In genomic region chrX:134614306-134614705, GRCm38 (mm10) we compare ENCODE assay signal across 10 mouse cellular contexts. TPM values are rescaled to one million over a fixed set of nuclear protein-coding genes. Genes with fewer than 3 reads are reported as not detected.
A peak's percentile ranks its signal among the peaks of the same experiment; 100 is the strongest.
DNase-seq lines count a peak whose midpoint lies in the region; ATAC-seq and TF ChIP-seq lines count a peak whose summit lies in the region.
"Had no signal": no experiment of that assay in that cellular context is flagged by ENCODE, and none has a peak within 500 bp of the region (broad histone marks: within the 10 kb centered on the region; RNA-seq: fewer than 3 reads in every experiment).

No protein-coding gene starts in this region.

- H3K9me3 ChIP-seq in intestine, postnatal 0 days (ENCODE audit: control insufficient read depth), result no peaks in the 10 kb centered on the region
- no peaks in the 10 kb centered on the region for H3K9me3 ChIP-seq in intestine, embryonic 16.5 days (ENCODE audit: control insufficient read depth, low read length)
- H3K9me3 ChIP-seq in liver, embryonic 13.5 days (replicated peaks), result no peaks in the 10 kb centered on the region
- no peaks in the 10 kb centered on the region for H3K9me3 ChIP-seq in midbrain, embryonic 16.5 days (replicated peaks; ENCODE audit: control insufficient read depth, low read length, poor library complexity, severe bottlenecking)
- H3K9me3 ChIP-seq: heart, embryonic 15.5 days; limb, embryonic 15.5 days had no signal

- no peak overlapping the region for H3K9ac ChIP-seq in intestine, postnatal 0 days (ENCODE audit: low read depth, low read length)
- H3K9ac ChIP-seq in intestine, embryonic 16.5 days (ENCODE audit: low read depth, low read length), result no peak overlapping the region
- H3K9ac ChIP-seq in liver, embryonic 13.5 days, result no peak overlapping the region
- no peak overlapping the region for H3K9ac ChIP-seq in midbrain, embryonic 16.5 days (ENCODE audit: low read depth, low read length)
- H3K9ac ChIP-seq: heart, embryonic 15.5 days; limb, embryonic 15.5 days had no signal

- no peak overlapping the region for H3K27ac ChIP-seq in intestine, postnatal 0 days (ENCODE audit: low read depth, low read length)
- no peak overlapping the region for H3K27ac ChIP-seq in intestine, embryonic 16.5 days (ENCODE audit: low read length)
- no peak overlapping the region for H3K27ac ChIP-seq in liver, embryonic 13.5 days
- H3K27ac ChIP-seq in midbrain, embryonic 16.5 days (ENCODE audit: low read length), result no peak overlapping the region
- H3K27ac ChIP-seq: heart, embryonic 15.5 days; limb, embryonic 15.5 days had no signal

- peak; percentile 53 for TF ChIP-seq CTCF in intestine, postnatal 0 days (IDR thresholded peaks at IDR 0.05; ENCODE audit: low read depth)

- no peaks in the 10 kb centered on the region for H3K36me3 ChIP-seq in intestine, postnatal 0 days (ENCODE audit: control insufficient read depth, insufficient read depth)
- H3K36me3 ChIP-seq in intestine, embryonic 16.5 days (ENCODE audit: control insufficient read depth, insufficient read depth, low read length), result no peaks in the 10 kb centered on the region
- no peaks in the 10 kb centered on the region for H3K36me3 ChIP-seq in liver, embryonic 13.5 days
- H3K36me3 ChIP-seq in midbrain, embryonic 16.5 days (ENCODE audit: control insufficient read depth, insufficient read depth, low read length), result no peaks in the 10 kb centered on the region
- H3K36me3 ChIP-seq: heart, embryonic 15.5 days; limb, embryonic 15.5 days had no signal

- H3K27me3 ChIP-seq in intestine, postnatal 0 days (replicated peaks; ENCODE audit: control insufficient read depth, insufficient read depth, low read length), result no peaks in the 10 kb centered on the region
- H3K27me3 ChIP-seq in intestine, embryonic 16.5 days (replicated peaks; ENCODE audit: control insufficient read depth, insufficient read depth, low read length), result 0 out of 2 replicates have a peak, but pooled peaks cover 2% of the 10 kb centered on the region
- no peaks in the 10 kb centered on the region for H3K27me3 ChIP-seq in liver, embryonic 13.5 days
- H3K27me3 ChIP-seq in midbrain, embryonic 16.5 days (ENCODE audit: control insufficient read depth, insufficient read depth, low read depth, low read length), result no peaks in the 10 kb centered on the region
- H3K27me3 ChIP-seq: heart, embryonic 15.5 days; limb, embryonic 15.5 days had no signal

- intact Hi-C loops in gastrocnemius, postnatal 14 days (cut with DNase I; ENCODE audit: low total_unique reads), result no loop called here

- ATAC-seq in intestine, postnatal 0 days, result no peak
- ATAC-seq in intestine, embryonic 16.5 days, result no peak
- ATAC-seq in liver, embryonic 13.5 days (ENCODE audit: low read depth), result no peak
- no peak for ATAC-seq in midbrain, embryonic 16.5 days

- H3K4me1 ChIP-seq in intestine, postnatal 0 days (replicated peaks; ENCODE audit: control insufficient read depth, insufficient read depth, low read length), result no peaks in the 10 kb centered on the region
- H3K4me1 ChIP-seq in intestine, embryonic 16.5 days (ENCODE audit: control insufficient read depth, insufficient read depth, low read length), result no peaks in the 10 kb centered on the region
- peaks cover 26% of the 10 kb centered on the region for H3K4me1 ChIP-seq in liver, embryonic 13.5 days (replicated peaks)
- no peaks in the 10 kb centered on the region; the same call in 1 of the 2 replicates for H3K4me1 ChIP-seq in midbrain, embryonic 16.5 days (ENCODE audit: control insufficient read depth, insufficient read depth, low read length)
- H3K4me1 ChIP-seq: heart, embryonic 15.5 days had no signal

- WGBS in intestine, postnatal 0 days, result 72% methylated on average over 2 of the region's 2 CpGs
- WGBS in intestine, embryonic 16.5 days, result 70% methylated on average over 2 of the region's 2 CpGs
- WGBS in liver, embryonic 13.5 days (ENCODE audit: insufficient replicate concordance), result 32% methylated on average over 2 of the region's 2 CpGs
- WGBS in midbrain, embryonic 16.5 days, result 59% methylated on average over 2 of the region's 2 CpGs

- no peak overlapping the region for H3K4me2 ChIP-seq in intestine, postnatal 0 days (replicated peaks; ENCODE audit: low read depth)
- H3K4me2 ChIP-seq in intestine, embryonic 16.5 days (ENCODE audit: low read depth, low read length), result no peak overlapping the region
- H3K4me2 ChIP-seq in liver, embryonic 13.5 days, result no peak overlapping the region
- no peak overlapping the region for H3K4me2 ChIP-seq in midbrain, embryonic 16.5 days (ENCODE audit: low read length)
- H3K4me2 ChIP-seq: heart, embryonic 15.5 days; limb, embryonic 15.5 days had no signal

- no peak overlapping the region for H3K4me3 ChIP-seq in intestine, postnatal 0 days (ENCODE audit: low read depth, low read length)
- no peak overlapping the region for H3K4me3 ChIP-seq in intestine, embryonic 16.5 days (ENCODE audit: low read length)
- no peak overlapping the region for H3K4me3 ChIP-seq in liver, embryonic 13.5 days (replicated peaks)
- H3K4me3 ChIP-seq in midbrain, embryonic 16.5 days (ENCODE audit: low read depth, low read length), result no peak overlapping the region
- H3K4me3 ChIP-seq: heart, embryonic 15.5 days; limb, embryonic 15.5 days had no signal

- DNase-seq in thymus, postnatal 14 days, result peak; percentile 32
- no peak for DNase-seq in thymus, adult 18-20 months
- peak; percentile 8 for DNase-seq in liver, embryonic 13.5 days
- no peak for DNase-seq in frontal cortex, postnatal 14 days (ENCODE audit: low spot score in 2 of 2)
- no peak for DNase-seq in gastrocnemius, postnatal 14 days

RNA-seq across cellular contexts. Expression of gene Hnrnph2, which starts 13.3 kb away (rescaled TPM):
- 81.7 and 88.7 TPM in 2 replicates for polyA plus RNA-seq in intestine, postnatal 0 days (2015; fragmentation: Nextera tagmentation; extraction: Ambion mirVana)
- 128 and 130 TPM in 2 replicates for polyA plus RNA-seq in intestine, embryonic 16.5 days (2015; fragmentation: Nextera tagmentation; extraction: Ambion mirVana)
- polyA plus RNA-seq in liver, embryonic 13.5 days (2015; fragmentation: Nextera tagmentation; extraction: Ambion mirVana), result 87.1 and 108 TPM in 2 replicates
- polyA plus RNA-seq in midbrain, embryonic 16.5 days (2015; fragmentation: Nextera tagmentation; extraction: Ambion mirVana), result 143 and 151 TPM in 2 replicates
- total RNA-seq in gastrocnemius, postnatal 14 days (2021), result 10 to 100 TPM; 49.6 to 52.6 TPM

RNA-seq across cellular contexts. Expression of gene Gla, which starts 13.4 kb away (rescaled TPM):
- polyA plus RNA-seq in intestine, postnatal 0 days (2015; fragmentation: Nextera tagmentation; extraction: Ambion mirVana), result 25.9 and 26.2 TPM in 2 replicates
- 9.9 and 14.1 TPM in 2 replicates for polyA plus RNA-seq in intestine, embryonic 16.5 days (2015; fragmentation: Nextera tagmentation; extraction: Ambion mirVana)
- polyA plus RNA-seq in liver, embryonic 13.5 days (2015; fragmentation: Nextera tagmentation; extraction: Ambion mirVana), result 4.5 TPM in 2 replicates
- polyA plus RNA-seq in midbrain, embryonic 16.5 days (2015; fragmentation: Nextera tagmentation; extraction: Ambion mirVana), result 3.2 and 3.8 TPM in 2 replicates
- total RNA-seq in gastrocnemius, postnatal 14 days (2021), result 1 to 10 TPM; 1.8 TPM

RNA-seq across cellular contexts. Expression of gene Rpl36a, which starts 28.9 kb away (rescaled TPM):
- polyA plus RNA-seq in intestine, postnatal 0 days (2015; fragmentation: Nextera tagmentation; extraction: Ambion mirVana), result 308 and 311 TPM in 2 replicates
- 311 and 329 TPM in 2 replicates for polyA plus RNA-seq in intestine, embryonic 16.5 days (2015; fragmentation: Nextera tagmentation; extraction: Ambion mirVana)
- polyA plus RNA-seq in liver, embryonic 13.5 days (2015; fragmentation: Nextera tagmentation; extraction: Ambion mirVana), result 398 and 420 TPM in 2 replicates
- polyA plus RNA-seq in midbrain, embryonic 16.5 days (2015; fragmentation: Nextera tagmentation; extraction: Ambion mirVana), result 144 and 152 TPM in 2 replicates
- 100 to 1,000 TPM; 195 to 198 TPM for total RNA-seq in gastrocnemius, postnatal 14 days (2021)

RNA-seq across cellular contexts. Expression of gene Btk, which starts 30.9 kb away (rescaled TPM):
- 0.81 and 0.83 TPM in 2 replicates for polyA plus RNA-seq in intestine, postnatal 0 days (2015; fragmentation: Nextera tagmentation; extraction: Ambion mirVana)
- polyA plus RNA-seq in intestine, embryonic 16.5 days (2015; fragmentation: Nextera tagmentation; extraction: Ambion mirVana), result 1.0 and 1.4 TPM in 2 replicates
- polyA plus RNA-seq in liver, embryonic 13.5 days (2015; fragmentation: Nextera tagmentation; extraction: Ambion mirVana), result 24.9 and 31.3 TPM in 2 replicates
- polyA plus RNA-seq in midbrain, embryonic 16.5 days (2015; fragmentation: Nextera tagmentation; extraction: Ambion mirVana), result 0.26 and 0.36 TPM in 2 replicates
- total RNA-seq in gastrocnemius, postnatal 14 days (2021), result under 1 TPM; 0.27 to 0.62 TPM

Comparison
In these comparisons a context has a peak if more than half of its experiments do, and no peak if none do; other contexts are left out.
1. DNase-seq: peak in thymus, postnatal 14 days (single experiment) and liver, embryonic 13.5 days (single experiment); none in thymus, adult 18-20 months (0 of 2), frontal cortex, postnatal 14 days (0 of 2) and gastrocnemius, postnatal 14 days (single experiment).